Mouse (Mus musculus): ENCODE results near the gene Bsn. TPM values are rescaled to one million over a fixed set of nuclear protein-coding genes. Genes with fewer than 3 reads are reported as not detected.

Gene Bsn
- polyA plus RNA-seq, 1 experiment from 2014 or later = 0.75 TPM

- Histone ChIP-seq H3K4me3 (replicated peaks) (no peak overlapping the region), H3K9ac (no peak overlapping the region), H3K9me3 (replicated peaks) (no peaks in the 10 kb centered on the region), H3K4me1 (no peaks in the 10 kb centered on the region), H3K4me2 (no peak overlapping the region), H3K27ac (no peak overlapping the region), H3K36me3 (no peaks in the 10 kb centered on the region), H3K27me3 (no peaks in the 10 kb centered on the region)
- ATAC-seq (replicated peaks; ENCODE audit: low FRiP score) = no peak
- 53% methylated on average over 8 of the region's 8 CpGs for WGBS
These were observed 25.0 kb downstream of the Bsn start for GRCm38 (mm10) chr9:108165143-108165542.

- H3K4me1 ChIP-seq = no peaks in the 10 kb centered on the region
- H3K27me3 ChIP-seq = no peaks in the 10 kb centered on the region
- WGBS = 83% methylated on average over 16 of the region's 16 CpGs
- no peaks in the 10 kb centered on the region for H3K36me3 ChIP-seq
- ATAC-seq (replicated peaks; ENCODE audit: low FRiP score) = no peak
- H3K9me3 ChIP-seq (replicated peaks) = no peaks in the 10 kb centered on the region
- H3K4me2 ChIP-seq = no peak overlapping the region
- H3K27ac ChIP-seq = no peak overlapping the region
- H3K4me3 ChIP-seq (replicated peaks) = no peak overlapping the region
- no peak overlapping the region for H3K9ac ChIP-seq
These were observed 26.4 kb downstream of the Bsn start for GRCm38 (mm10) chr9:108163646-108164284.

- no peaks in the 10 kb centered on the region for H3K9me3 ChIP-seq (replicated peaks)
- no peak overlapping the region for H3K27ac ChIP-seq
- H3K4me2 ChIP-seq = no peak overlapping the region
- no peak for ATAC-seq (replicated peaks; ENCODE audit: low FRiP score)
- no peaks in the 10 kb centered on the region for H3K4me1 ChIP-seq
- no peaks in the 10 kb centered on the region for H3K27me3 ChIP-seq
- no peaks in the 10 kb centered on the region for H3K36me3 ChIP-seq
- no peak overlapping the region for H3K9ac ChIP-seq
- H3K4me3 ChIP-seq (replicated peaks) = no peak overlapping the region
- 73% methylated on average over 7 of the region's 7 CpGs for WGBS
These were observed 32.3 kb downstream of the Bsn start for GRCm38 (mm10) chr9:108157891-108158290.

- WGBS = 88% methylated on average over 6 of the region's 6 CpGs
- Histone ChIP-seq H3K36me3 (no peaks in the 10 kb centered on the region), H3K27ac (no peak overlapping the region), H3K9ac (no peak overlapping the region), H3K27me3 (no peaks in the 10 kb centered on the region), H3K4me1 (no peaks in the 10 kb centered on the region), H3K4me2 (no peak overlapping the region), H3K4me3 (replicated peaks) (no peak overlapping the region), H3K9me3 (replicated peaks) (no peaks in the 10 kb centered on the region)
- ATAC-seq (replicated peaks; ENCODE audit: low FRiP score) = no peak
These were observed 32.7 kb downstream of the Bsn start for GRCm38 (mm10) chr9:108157451-108157850.

GRCm38 (mm10) chr9:108156786-108157185, 33.4 kb downstream of the Bsn start:
- no peaks in the 10 kb centered on the region for H3K4me1 ChIP-seq
- no peaks in the 10 kb centered on the region for H3K27me3 ChIP-seq
- no peak overlapping the region for H3K4me2 ChIP-seq
- H3K36me3 ChIP-seq = no peaks in the 10 kb centered on the region
- no peak overlapping the region for H3K27ac ChIP-seq
- no peak overlapping the region for H3K4me3 ChIP-seq (replicated peaks)
- no peak overlapping the region for H3K9ac ChIP-seq
- 71% methylated on average over 5 of the region's 5 CpGs for WGBS
- no peak for ATAC-seq (replicated peaks; ENCODE audit: low FRiP score)
- H3K9me3 ChIP-seq (replicated peaks) = no peaks in the 10 kb centered on the region

- H3K27me3 ChIP-seq = no peaks in the 10 kb centered on the region
- no peak overlapping the region for H3K9ac ChIP-seq
- no peak overlapping the region for H3K27ac ChIP-seq
- no peaks in the 10 kb centered on the region for H3K4me1 ChIP-seq
- H3K9me3 ChIP-seq (replicated peaks) = no peaks in the 10 kb centered on the region
- no peak overlapping the region for H3K4me3 ChIP-seq (replicated peaks)
- WGBS = 88% methylated on average over 12 of the region's 12 CpGs
- H3K4me2 ChIP-seq = no peak overlapping the region
- no peak for ATAC-seq (replicated peaks; ENCODE audit: low FRiP score)
- no peaks in the 10 kb centered on the region for H3K36me3 ChIP-seq
These were observed 35.4 kb downstream of the Bsn start for GRCm38 (mm10) chr9:108154814-108155213.

- no peak for ATAC-seq (replicated peaks; ENCODE audit: low FRiP score)
- H3K9ac ChIP-seq = no peak overlapping the region
- no peak overlapping the region for H3K4me3 ChIP-seq (replicated peaks)
- H3K36me3 ChIP-seq = no peaks in the 10 kb centered on the region
- 79% methylated on average over 12 of the region's 12 CpGs for WGBS
- H3K27ac ChIP-seq = no peak overlapping the region
- no peaks in the 10 kb centered on the region for H3K9me3 ChIP-seq (replicated peaks)
- no peak overlapping the region for H3K4me2 ChIP-seq
- H3K27me3 ChIP-seq = no peaks in the 10 kb centered on the region
- no peaks in the 10 kb centered on the region for H3K4me1 ChIP-seq
These were observed 36.4 kb downstream of the Bsn start for GRCm38 (mm10) chr9:108153516-108154448.

- Histone ChIP-seq H3K9ac (no peak overlapping the region), H3K36me3 (no peaks in the 10 kb centered on the region), H3K4me3 (replicated peaks) (no peak overlapping the region), H3K27ac (no peak overlapping the region), H3K9me3 (replicated peaks) (no peaks in the 10 kb centered on the region), H3K27me3 (no peaks in the 10 kb centered on the region), H3K4me1 (no peaks in the 10 kb centered on the region), H3K4me2 (no peak overlapping the region)
- ATAC-seq (replicated peaks; ENCODE audit: low FRiP score) = no peak
- 64% methylated on average over 1 of the region's 1 CpGs for WGBS
These were observed 39.7 kb downstream of the Bsn start for GRCm38 (mm10) chr9:108150486-108150885.

GRCm38 (mm10) chr9:108149817-108150216, 40.4 kb downstream of the Bsn start:
- Histone ChIP-seq H3K27me3 (no peaks in the 10 kb centered on the region), H3K9me3 (replicated peaks) (no peaks in the 10 kb centered on the region), H3K4me2 (no peak overlapping the region), H3K9ac (no peak overlapping the region), H3K27ac (no peak overlapping the region), H3K4me1 (no peaks in the 10 kb centered on the region), H3K36me3 (no peaks in the 10 kb centered on the region), H3K4me3 (replicated peaks) (no peak overlapping the region)
- WGBS = 57% methylated on average over 4 of the region's 4 CpGs
- no peak for ATAC-seq (replicated peaks; ENCODE audit: low FRiP score)

- no peak overlapping the region for H3K9ac ChIP-seq
- H3K36me3 ChIP-seq = no peaks in the 10 kb centered on the region
- no peaks in the 10 kb centered on the region for H3K4me1 ChIP-seq
- no peak for ATAC-seq (replicated peaks; ENCODE audit: low FRiP score)
- H3K27me3 ChIP-seq = no peaks in the 10 kb centered on the region
- no peak overlapping the region for H3K27ac ChIP-seq
- WGBS = 57% methylated on average over 5 of the region's 5 CpGs
- H3K4me3 ChIP-seq (replicated peaks) = no peak overlapping the region
- no peak overlapping the region for H3K4me2 ChIP-seq
- no peaks in the 10 kb centered on the region for H3K9me3 ChIP-seq (replicated peaks)
These were observed 42.6 kb downstream of the Bsn start for GRCm38 (mm10) chr9:108147606-108148005.

GRCm38 (mm10) chr9:108146451-108146850, 43.7 kb downstream of the Bsn start:
- H3K27ac ChIP-seq = no peak overlapping the region
- 76% methylated on average over 4 of the region's 4 CpGs for WGBS
- H3K9ac ChIP-seq = no peak overlapping the region
- H3K4me1 ChIP-seq = no peaks in the 10 kb centered on the region
- no peaks in the 10 kb centered on the region for H3K36me3 ChIP-seq
- H3K9me3 ChIP-seq (replicated peaks) = no peaks in the 10 kb centered on the region
- no peak for ATAC-seq (replicated peaks; ENCODE audit: low FRiP score)
- H3K4me2 ChIP-seq = no peak overlapping the region
- no peaks in the 10 kb centered on the region for H3K27me3 ChIP-seq
- H3K4me3 ChIP-seq (replicated peaks) = no peak overlapping the region

- ATAC-seq (replicated peaks; ENCODE audit: low FRiP score) = no peak
- Histone ChIP-seq H3K4me1 (no peaks in the 10 kb centered on the region), H3K9me3 (replicated peaks) (no peaks in the 10 kb centered on the region), H3K27me3 (no peaks in the 10 kb centered on the region), H3K4me2 (no peak overlapping the region), H3K36me3 (no peaks in the 10 kb centered on the region), H3K4me3 (replicated peaks) (no peak overlapping the region), H3K27ac (no peak overlapping the region), H3K9ac (no peak overlapping the region)
- WGBS = 58% methylated on average over 6 of the region's 6 CpGs
These were observed 44.4 kb downstream of the Bsn start for GRCm38 (mm10) chr9:108145740-108146139.
